Mouse (Mus musculus) cortical plate, adult 2 months (tissue): Measurements from ENCODE around the gene Chpf. TPM values are rescaled to one million over a fixed set of nuclear protein-coding genes. Genes with fewer than 3 reads are reported as not detected.

Experiments used
- H3K27ac ChIP-seq: fragments of 200-500 bp; 2 replicates; pipeline ENCODE4 v1.5.1; 2012; ENCODE audit warnings: low read length, control low read depth, inconsistent platforms; ENCODE audit not compliant: insufficient read depth
- H3K4me1 ChIP-seq: fragments of 200-500 bp; 2 replicates; pipeline ENCODE4 v1.6.1; 2011; ENCODE audit warnings: low read length; ENCODE audit not compliant: control insufficient read depth, insufficient read depth
- H3K4me3 ChIP-seq: fragments of 200-500 bp; 2 replicates; pipeline ENCODE4 v1.5.1; 2011; ENCODE audit warnings: mild to moderate bottlenecking, low read length, control low read depth; ENCODE audit not compliant: insufficient read depth
- CTCF ChIP-seq: fragments of 200-500 bp; IDR thresholded peaks from 2 replicates; pipeline ENCODE4 v1.5.1; 2011; ENCODE audit warnings: mild to moderate bottlenecking, control low read depth, low read length; ENCODE audit not compliant: insufficient read depth; ENCODE audit errors: extremely low read depth
- POLR2A ChIP-seq: fragments of 200-500 bp; IDR thresholded peaks from 2 replicates; pipeline ENCODE4 v1.6.1; 2011; ENCODE audit warnings: mild to moderate bottlenecking, low read length, control low read depth; ENCODE audit not compliant: insufficient read depth; ENCODE audit errors: extremely low read depth
- polyA plus RNA-seq: library from polyadenylated mRNA; depleted of rRNA; stranded (reverse); fragments of >200 nt; gene quantifications from 2 replicates; pipeline ENCODE4 v1.2.3, GENCODE M21; 2012; rRNA removed

Chpf gene
- polyA plus RNA-seq = 78.0 and 81.6 TPM in 2 replicates

DNA sequence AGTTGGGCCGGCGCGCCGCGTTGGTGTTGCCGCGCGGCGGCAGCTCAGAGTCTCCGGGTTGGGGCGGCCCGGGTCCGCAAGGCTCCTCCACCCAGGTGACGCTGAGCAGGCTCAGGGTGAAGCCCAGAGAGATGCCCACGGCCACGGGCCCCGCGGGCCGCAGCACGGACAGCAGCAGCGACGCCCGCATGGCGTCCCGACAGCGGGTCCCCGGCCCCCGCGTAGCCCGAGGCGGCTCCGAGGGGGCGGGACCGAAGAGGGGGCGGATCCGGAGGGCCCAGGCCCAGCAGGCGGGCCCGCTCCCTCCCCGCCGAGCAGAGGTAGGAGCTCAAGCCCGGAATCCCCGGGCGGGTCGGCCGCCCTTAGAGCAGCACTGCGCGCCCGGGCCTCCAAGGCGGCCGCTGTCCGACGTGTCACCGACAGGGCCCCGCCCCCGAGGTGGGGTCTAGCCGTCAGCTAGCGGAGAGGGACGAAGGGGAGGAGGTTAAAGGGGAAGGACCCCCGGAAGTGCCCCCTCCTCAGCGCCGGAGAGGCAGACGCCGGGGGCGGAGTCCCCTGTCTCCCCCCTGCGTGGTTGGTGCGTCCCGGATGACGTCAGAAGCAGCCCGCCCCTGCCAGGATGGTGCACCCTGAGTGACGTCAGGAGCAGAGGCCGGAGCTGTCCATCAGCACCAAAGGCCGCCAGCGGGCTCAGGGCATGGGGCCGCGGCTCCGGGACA lies at the start of gene Chpf, which contains the start of gene Tmem198:
Chpf (minus strand) TSS at position 392 of the 719 bp plus-strand sequence.
Tmem198 (plus strand) TSS at position 617 of the 719 bp plus-strand sequence.
- Histone ChIP-seq H3K27ac (peak within 1 kb of the TSS; percentile 96), H3K4me3 (peak within 1 kb of the TSS; percentile 98), H3K4me1 (no peaks in the 10 kb centered on the region)
- peak; percentile 70 for TF ChIP-seq POLR2A
- TF ChIP-seq CTCF = no peak

DNA sequence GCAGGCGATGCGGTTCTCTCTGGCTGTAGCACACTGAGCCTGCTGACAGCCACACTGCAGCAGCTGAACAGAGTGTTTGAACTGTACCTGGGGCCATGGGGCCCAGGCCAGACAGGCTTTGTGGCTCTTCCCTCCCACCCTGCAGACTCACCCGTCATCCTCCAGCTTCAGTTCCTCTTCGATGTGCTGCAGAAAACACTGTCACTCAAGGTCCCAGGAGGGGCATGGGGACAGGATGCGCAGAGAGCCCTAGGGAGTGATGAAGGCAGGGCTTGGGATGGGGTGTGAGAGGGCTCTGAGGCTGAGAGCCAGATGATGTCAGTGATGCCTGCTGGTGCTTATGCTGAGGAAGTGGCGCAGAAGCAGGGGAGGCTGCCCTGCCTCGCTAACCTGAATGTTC lies 45.6 kb upstream of the Chpf start:
- TF ChIP-seq CTCF (no peak), POLR2A (no peak)

DNA sequence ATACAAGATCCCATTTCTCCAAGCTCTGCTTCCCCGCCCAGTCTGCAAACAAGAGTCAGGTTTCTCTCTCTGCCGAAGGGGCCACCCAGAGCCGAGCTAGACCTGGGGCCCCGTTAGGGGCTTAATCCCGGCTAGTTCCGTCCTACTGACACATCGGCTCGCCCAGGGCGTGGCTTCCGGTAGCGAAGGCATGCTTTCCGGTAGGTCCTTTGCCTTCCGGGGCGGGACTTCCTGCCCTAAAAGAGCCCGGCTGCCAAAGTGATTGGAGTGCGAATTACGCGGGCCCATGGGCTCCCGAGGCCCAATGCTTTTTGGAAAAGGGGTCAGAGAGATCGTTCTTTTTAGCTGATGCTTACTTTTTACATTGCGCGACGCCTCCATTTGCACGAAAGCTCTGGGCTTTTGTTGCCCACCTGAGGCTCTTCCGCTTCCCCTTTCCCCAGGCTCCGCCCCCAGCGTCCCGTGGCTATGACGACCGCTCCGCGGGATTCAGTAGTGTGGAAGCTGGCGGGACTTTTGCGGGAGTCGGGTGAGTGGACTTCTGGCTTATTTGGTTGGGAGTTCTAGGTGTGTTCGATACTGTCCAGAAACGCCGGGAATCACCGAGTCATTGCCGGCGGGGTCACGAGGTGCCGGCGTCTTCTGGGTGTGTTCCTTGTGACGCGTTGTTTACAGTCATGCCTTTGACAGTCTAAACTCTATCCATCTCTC lies 42.4 kb upstream of the Chpf start, which contains the start of gene Stk11ip:
Stk11ip (plus strand) TSS at position 209 of the 711 bp plus-strand sequence.
- peak within 1 kb of the TSS; percentile 38 for H3K27ac ChIP-seq
- H3K4me1 ChIP-seq = no peaks in the 10 kb centered on the region
- H3K4me3 ChIP-seq = peak within 1 kb of the TSS; percentile 92
- peak; percentile 86; the same call in 1 of the 2 replicates for TF ChIP-seq POLR2A
- no peak for TF ChIP-seq CTCF

More for the DNA sequence above, 45.6 kb upstream of the Chpf start:
- H3K4me3 ChIP-seq = no peak overlapping the region
- H3K4me1 ChIP-seq = no peaks in the 10 kb centered on the region
- H3K27ac ChIP-seq = no peak overlapping the region

DNA sequence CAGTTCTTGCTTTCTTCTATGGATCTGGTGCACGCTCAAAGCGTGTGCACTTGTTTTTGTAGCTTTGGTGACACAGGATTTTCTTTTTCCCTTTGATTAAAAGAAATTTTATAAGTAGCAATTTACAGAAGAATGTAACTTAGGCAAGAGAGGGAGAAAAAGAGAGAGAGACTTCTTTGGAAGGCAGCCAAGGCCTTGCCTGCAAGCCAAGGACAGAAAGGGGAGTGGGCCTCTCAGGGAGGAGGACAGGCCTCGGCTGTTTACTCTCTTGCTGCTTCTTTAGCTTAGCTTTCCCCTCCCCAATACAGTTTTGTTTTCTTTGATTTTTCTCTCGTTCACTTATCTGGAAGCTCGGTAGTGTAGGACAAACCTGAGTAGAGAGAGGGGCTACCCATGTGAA lies 40.5 kb upstream of the Chpf start:
- H3K4me1 ChIP-seq = no peaks in the 10 kb centered on the region
- H3K27ac ChIP-seq = no peak overlapping the region
- no peak overlapping the region for H3K4me3 ChIP-seq
- TF ChIP-seq CTCF (no peak), POLR2A (no peak)

DNA sequence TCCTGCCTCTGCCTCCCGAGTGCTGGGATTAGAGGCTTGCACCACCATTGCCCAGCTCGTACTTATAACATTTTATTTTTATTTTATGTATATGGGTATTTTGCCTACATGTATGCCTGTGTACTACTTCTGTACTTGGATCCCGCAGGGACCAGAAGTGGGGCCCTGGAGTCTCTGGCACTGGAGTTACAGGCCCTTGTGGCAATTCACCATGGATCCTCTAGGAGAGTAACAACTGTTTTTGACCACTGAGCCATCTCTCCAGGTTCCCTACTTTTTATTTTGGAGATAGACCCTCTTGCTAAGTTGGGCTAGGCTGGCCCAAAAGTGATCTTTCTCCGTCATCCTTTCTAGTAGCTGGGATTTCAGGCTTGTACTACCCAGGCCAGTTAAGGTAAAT lies 39.3 kb upstream of the Chpf start:
- Histone ChIP-seq H3K4me3 (no peak overlapping the region), H3K27ac (no peak overlapping the region), H3K4me1 (no peaks in the 10 kb centered on the region)
- TF ChIP-seq POLR2A (no peak), CTCF (no peak)

DNA sequence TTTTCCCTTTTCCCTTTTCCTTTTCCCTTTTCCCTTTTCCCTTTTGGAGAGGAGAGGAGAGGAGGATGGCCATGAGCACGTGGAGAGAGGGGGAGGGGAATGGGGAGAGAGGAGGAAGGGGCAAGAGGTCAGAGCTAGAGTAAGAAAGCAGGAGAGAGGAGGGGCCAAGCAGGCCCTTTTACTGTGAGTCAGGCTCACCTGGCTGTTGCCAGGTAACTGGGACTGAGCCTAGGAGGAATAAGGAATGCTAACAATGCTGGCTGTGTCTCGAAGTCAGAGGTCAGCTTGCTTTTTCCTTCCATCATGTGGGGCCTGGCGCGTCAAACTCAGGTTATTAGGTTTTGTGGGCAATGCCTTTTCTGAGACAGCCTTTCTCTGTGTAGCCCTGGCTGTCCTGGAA lies 38.9 kb upstream of the Chpf start:
- TF ChIP-seq CTCF (no peak), POLR2A (no peak)
- Histone ChIP-seq H3K4me3 (no peak overlapping the region), H3K4me1 (no peaks in the 10 kb centered on the region), H3K27ac (no peak overlapping the region)

DNA sequence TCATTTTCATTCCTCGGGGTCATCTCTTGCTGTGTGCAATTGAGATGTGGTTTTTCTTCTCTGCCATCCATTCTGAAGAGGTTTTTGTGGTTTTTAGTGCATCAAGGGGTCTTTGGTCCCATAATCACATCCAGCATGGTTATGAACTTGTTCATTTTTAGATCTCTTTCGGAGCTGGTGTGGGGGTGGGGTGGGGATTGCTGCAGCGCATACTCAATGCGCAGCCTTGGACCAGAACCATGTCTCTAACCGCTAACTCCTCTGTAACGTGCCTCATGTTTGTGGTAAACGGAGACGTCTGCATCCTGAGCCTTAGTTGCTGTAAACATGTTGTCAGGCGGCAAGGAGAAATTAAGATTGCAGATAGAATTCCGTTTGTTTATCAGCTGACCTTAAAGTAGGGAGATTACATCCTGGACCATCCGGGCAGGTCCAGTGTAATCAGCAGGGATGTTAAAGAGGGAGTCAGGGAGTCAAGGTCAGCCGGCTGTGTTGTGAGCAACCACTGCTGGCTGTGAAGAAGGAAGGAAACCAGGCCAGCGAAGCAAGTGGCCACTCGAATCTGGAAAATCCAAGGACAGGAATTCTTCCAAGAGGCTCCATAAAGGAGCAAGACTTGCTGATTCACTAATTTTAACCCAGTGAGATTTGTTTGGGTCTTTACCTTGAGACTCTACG lies 37.7 kb upstream of the Chpf start:
- TF ChIP-seq POLR2A = no peak
- TF ChIP-seq CTCF = no peak
- Histone ChIP-seq H3K4me1 (no peaks in the 10 kb centered on the region), H3K27ac (no peak overlapping the region), H3K4me3 (no peak overlapping the region)

DNA sequence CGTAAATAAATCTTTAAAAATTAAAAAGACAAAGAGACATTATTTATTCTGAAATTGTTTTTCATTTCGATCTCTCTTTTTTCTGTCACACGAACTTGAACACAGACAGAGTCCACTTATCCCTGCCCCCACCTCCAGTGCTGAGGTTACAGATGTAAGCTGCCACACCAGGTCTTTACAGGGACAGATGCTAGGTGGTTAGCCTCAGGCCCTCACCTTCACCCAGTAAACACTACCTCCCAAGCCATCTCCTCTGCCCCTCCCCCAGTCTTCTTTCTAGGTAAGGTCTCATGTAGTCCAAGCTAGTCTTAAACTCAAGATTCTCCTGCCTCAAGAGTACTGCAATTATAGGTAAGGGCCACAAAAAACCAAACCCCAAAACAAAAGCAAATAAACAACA lies 33.4 kb upstream of the Chpf start:
- no peaks in the 10 kb centered on the region for H3K4me1 ChIP-seq
- no peak overlapping the region for H3K4me3 ChIP-seq
- H3K27ac ChIP-seq = no peak overlapping the region
- TF ChIP-seq POLR2A = no peak
- TF ChIP-seq CTCF = no peak

DNA sequence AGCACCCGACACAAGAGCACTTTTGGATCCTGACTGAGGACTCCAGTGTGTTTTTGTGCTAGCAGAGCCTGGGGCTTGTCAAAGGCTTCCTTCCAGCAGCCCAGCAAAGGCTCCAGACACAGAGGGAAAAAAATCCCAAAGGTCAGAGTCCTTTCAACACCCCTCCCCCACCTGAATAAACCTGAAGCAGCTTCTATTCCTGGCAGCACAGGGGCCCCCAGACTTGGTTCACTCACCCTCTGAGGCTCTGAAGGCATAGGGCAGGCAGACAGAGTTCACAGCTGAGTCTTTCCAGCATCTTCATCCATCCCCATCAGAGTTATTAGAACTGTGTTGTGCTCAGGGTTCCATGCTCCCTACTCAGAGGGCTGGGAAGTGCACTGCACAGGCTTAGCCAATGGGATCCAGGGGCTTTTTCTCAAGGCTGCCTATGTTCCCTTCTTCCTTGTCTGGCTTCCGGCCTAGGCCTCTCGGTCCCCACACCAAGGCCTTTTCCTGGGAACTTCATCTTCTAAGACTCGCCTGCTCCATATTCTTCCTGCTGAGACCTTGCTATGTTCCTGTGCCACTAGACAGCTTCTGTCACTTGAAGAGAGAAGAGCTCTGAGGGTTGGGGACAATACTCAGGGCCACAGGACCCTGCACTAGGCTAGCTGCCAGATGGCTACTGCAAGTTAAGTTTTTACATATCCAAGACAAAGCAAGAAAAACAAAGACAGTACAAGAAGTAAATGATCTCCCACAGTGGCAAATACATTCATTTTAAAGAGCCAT lies 32.5 kb upstream of the Chpf start:
- H3K27ac ChIP-seq = no peak overlapping the region
- no peak overlapping the region for H3K4me3 ChIP-seq
- no peaks in the 10 kb centered on the region for H3K4me1 ChIP-seq
- TF ChIP-seq CTCF (no peak), POLR2A (no peak)
